Mouse (Mus musculus): ENCODE data around the gene Set. TPM values are rescaled to one million over a fixed set of nuclear protein-coding genes. Genes with fewer than 3 reads are reported as not detected.
A peak's percentile ranks its signal among the peaks of the same experiment; 100 is the strongest.

Set gene
- polyA plus RNA-seq, 1 experiment from 2014 or later = 452 TPM

GRCm38 (mm10) chr2:30062249-30063093 lies 5.3 kb downstream of the Set start:
- peaks cover 18% of the 10 kb centered on the region for H3K4me1 ChIP-seq
- no peaks in the 10 kb centered on the region for H3K36me3 ChIP-seq
- peak; percentile 54 for ATAC-seq (ENCODE audit: insufficient read depth, low FRiP score, low read depth)

GRCm38 (mm10) chr2:30063235-30063634 lies 6.1 kb downstream of the Set start:
- Histone ChIP-seq H3K4me1 (peaks cover 22% of the 10 kb centered on the region), H3K27ac (peak overlapping the region; percentile 97), H3K36me3 (no peaks in the 10 kb centered on the region), H3K27me3 (replicated peaks) (no peaks in the 10 kb centered on the region), H3K4me3 (replicated peaks) (peak overlapping the region; percentile 64), H3K9me3 (no peaks in the 10 kb centered on the region), H3K4me2 (peak overlapping the region; percentile 87), H3K9ac (peak overlapping the region; percentile 67)
- 6% methylated on average over 8 of the region's 8 CpGs for WGBS
- no peak for ATAC-seq (ENCODE audit: insufficient read depth, low FRiP score, low read depth)

More at GRCm38 (mm10) chr2:30062249-30063093, 5.3 kb downstream of the Set start:
- Histone ChIP-seq H3K4me2 (peak overlapping the region; percentile 87), H3K27me3 (replicated peaks) (no peaks in the 10 kb centered on the region), H3K9ac (peak overlapping the region; percentile 67), H3K27ac (peak overlapping the region; percentile 97), H3K4me3 (replicated peaks) (peak overlapping the region; percentile 64), H3K9me3 (no peaks in the 10 kb centered on the region)
- WGBS = under 1% methylated on average over 40 of the region's 40 CpGs

DNA sequence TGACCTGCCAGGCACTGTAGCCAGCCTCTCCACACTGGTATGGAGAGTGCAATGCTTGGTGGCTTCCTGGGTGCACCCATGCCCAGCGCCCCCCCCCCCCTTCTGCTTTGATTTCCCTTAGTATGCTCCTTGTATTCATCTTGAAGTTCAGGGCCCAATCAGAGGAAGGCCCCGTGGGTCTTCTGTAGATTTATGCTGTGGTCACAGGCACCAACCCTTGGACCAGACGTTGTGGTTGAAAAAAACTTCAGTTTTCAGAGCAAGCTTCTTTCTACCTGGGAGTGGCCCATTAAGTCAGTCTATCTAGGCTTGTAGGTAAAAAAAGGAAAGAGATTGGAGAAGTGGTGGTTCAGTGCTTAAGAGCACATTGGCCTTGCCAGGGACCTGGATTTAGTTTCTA lies 6.6 kb downstream of the Set start:
- H3K27me3 ChIP-seq (replicated peaks) = no peaks in the 10 kb centered on the region
- H3K4me1 ChIP-seq = peaks cover 23% of the 10 kb centered on the region
- peak overlapping the region; percentile 64 for H3K4me3 ChIP-seq (replicated peaks)
- H3K9ac ChIP-seq = no peak overlapping the region
- peak overlapping the region; percentile 87 for H3K4me2 ChIP-seq
- H3K9me3 ChIP-seq = no peaks in the 10 kb centered on the region
- no peak for ATAC-seq (ENCODE audit: insufficient read depth, low FRiP score, low read depth)
- peaks cover 4% of the 10 kb centered on the region; the same call in 1 of the 2 replicates for H3K36me3 ChIP-seq
- H3K27ac ChIP-seq = peak overlapping the region; percentile 97
- 13% methylated on average over 2 of the region's 3 CpGs for WGBS

DNA sequence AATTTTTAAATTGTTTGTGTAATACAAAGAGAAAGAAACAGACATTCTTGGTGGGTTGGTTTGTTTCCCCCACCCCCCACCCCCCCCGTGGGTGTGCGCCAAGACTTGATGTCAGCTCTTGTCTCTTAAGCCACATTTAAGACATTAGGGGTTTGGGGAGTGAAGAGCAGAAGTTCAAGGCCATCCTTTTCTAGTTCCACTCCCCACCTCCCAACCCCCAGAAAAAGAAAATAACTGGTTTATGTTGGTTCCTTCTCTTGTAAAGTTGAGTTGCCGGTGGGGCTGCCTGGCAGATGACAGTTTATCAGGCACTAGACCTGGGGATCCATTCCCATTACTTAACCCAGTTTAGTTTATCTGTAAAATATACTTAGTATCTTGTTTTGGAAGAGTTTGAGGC lies 7.1 kb downstream of the Set start:
- H3K4me3 ChIP-seq (replicated peaks) = peak overlapping the region; percentile 64; the same call in 1 of the 2 replicates
- H3K27ac ChIP-seq = peak overlapping the region; percentile 97; the same call in 1 of the 2 replicates
- peaks cover 23% of the 10 kb centered on the region for H3K4me1 ChIP-seq
- no peak for ATAC-seq (ENCODE audit: insufficient read depth, low FRiP score, low read depth)
- no peaks in the 10 kb centered on the region for H3K9me3 ChIP-seq
- H3K9ac ChIP-seq = no peak overlapping the region
- H3K4me2 ChIP-seq = peak overlapping the region; percentile 87
- H3K27me3 ChIP-seq (replicated peaks) = no peaks in the 10 kb centered on the region
- WGBS = 31% methylated on average over 3 of the region's 3 CpGs
- H3K36me3 ChIP-seq = peaks cover 8% of the 10 kb centered on the region; the same call in 1 of the 2 replicates

DNA sequence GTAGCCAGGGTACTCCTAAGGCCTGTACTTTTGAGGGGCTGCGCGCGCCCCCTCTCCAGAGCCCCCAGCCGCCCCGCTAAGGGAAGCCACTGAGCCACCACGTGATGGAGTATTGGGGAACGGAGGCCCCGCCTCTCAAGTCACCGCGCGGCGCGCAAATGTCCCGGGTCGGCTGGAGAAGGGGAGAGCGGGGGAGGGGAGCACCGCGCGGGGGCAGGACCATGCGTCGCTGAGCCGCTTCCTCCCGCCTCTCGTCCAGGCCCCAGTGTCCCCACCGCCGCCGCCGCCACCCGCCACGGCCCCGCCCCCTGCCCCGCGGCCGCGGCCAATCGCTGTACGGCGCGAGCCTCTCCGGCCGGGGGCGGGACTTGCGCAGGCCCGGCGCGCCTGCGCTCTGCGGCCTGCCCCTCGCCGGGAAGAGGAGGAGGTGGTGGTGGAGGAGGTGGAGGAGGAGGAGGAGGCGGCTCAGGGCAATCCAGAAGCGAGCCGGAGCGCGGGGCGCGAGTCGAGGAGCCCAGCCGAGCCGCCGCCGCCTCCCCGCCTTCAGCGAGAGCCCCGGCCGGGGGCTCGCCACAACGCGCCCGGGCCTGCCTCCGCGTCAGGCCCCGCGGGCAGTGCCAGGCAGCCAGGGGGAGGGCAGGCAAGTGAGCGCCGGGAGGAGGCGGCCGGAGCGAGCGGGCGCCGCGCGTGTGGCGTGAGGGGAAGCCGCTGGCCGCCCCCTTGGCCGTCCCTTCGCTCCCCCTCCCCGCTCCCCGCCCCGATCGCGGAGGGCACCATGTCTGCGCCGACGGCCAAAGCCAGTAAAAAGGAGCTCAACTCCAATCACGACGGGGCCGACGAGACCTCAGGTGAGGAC lies 9.1 kb downstream of the Set start:
- Histone ChIP-seq H3K27ac (peak overlapping the region; percentile 99), H3K9me3 (no peaks in the 10 kb centered on the region), H3K4me1 (peaks cover 23% of the 10 kb centered on the region), H3K9ac (peak overlapping the region; percentile 99), H3K4me3 (replicated peaks) (peak overlapping the region; percentile 100), H3K36me3 (peaks cover 20% of the 10 kb centered on the region), H3K27me3 (replicated peaks) (no peaks in the 10 kb centered on the region), H3K4me2 (peak overlapping the region; percentile 88)
- ATAC-seq (ENCODE audit: insufficient read depth, low FRiP score, low read depth) = peak; percentile 93
- under 1% methylated on average over 59 of the region's 101 CpGs for WGBS

- no peak; the same call in 1 of the 2 replicates for ATAC-seq (ENCODE audit: insufficient read depth, low FRiP score, low read depth)
- under 1% methylated on average over 51 of the region's 69 CpGs for WGBS
- H3K36me3 ChIP-seq = peaks cover 20% of the 10 kb centered on the region
Measured at GRCm38 (mm10) chr2:30067031-30067888, 10.1 kb downstream of the Set start.

DNA sequence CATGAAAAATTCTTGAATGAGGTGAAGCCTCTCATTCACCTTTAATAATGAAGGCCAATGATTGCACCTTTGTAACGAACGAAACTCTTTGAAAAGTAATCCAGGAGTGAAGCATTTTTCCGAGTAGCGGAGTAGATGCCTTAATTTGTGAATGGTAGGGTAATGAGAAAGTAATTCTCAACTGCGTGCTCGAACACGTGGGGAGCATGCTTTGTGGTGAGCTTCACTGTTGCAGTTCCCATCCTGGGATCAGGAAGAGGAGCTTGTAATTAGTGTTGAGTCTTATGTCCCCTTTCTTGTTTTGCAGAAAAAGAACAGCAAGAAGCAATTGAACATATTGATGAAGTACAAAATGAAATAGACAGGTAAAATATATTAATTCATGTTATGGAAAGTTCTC lies 10.8 kb downstream of the Set start:
- peaks cover 26% of the 10 kb centered on the region for H3K36me3 ChIP-seq
- H3K9ac ChIP-seq = peak overlapping the region; percentile 99; the same call in 1 of the 2 replicates
- H3K9me3 ChIP-seq = no peaks in the 10 kb centered on the region
- H3K27ac ChIP-seq = 0 out of 2 replicates have a peak overlapping the region, but pooled peaks have one; percentile 99
- H3K4me1 ChIP-seq = peaks cover 23% of the 10 kb centered on the region
- no peaks in the 10 kb centered on the region for H3K27me3 ChIP-seq (replicated peaks)
- H3K4me3 ChIP-seq (replicated peaks) = peak overlapping the region; percentile 100
- peak overlapping the region; percentile 60 for H3K4me2 ChIP-seq
- no peak for ATAC-seq (ENCODE audit: insufficient read depth, low FRiP score, low read depth)
- WGBS = 18% methylated on average over 7 of the region's 7 CpGs

More at GRCm38 (mm10) chr2:30067031-30067888, 10.1 kb downstream of the Set start:
- peak overlapping the region; percentile 100 for H3K4me3 ChIP-seq (replicated peaks)
- peak overlapping the region; percentile 99 for H3K9ac ChIP-seq
- peak overlapping the region; percentile 60 for H3K4me2 ChIP-seq
- peak overlapping the region; percentile 99 for H3K27ac ChIP-seq
- H3K9me3 ChIP-seq = no peaks in the 10 kb centered on the region
- H3K27me3 ChIP-seq (replicated peaks) = no peaks in the 10 kb centered on the region
- H3K4me1 ChIP-seq = peaks cover 23% of the 10 kb centered on the region

- Histone ChIP-seq H3K36me3 (peaks cover 26% of the 10 kb centered on the region), H3K27me3 (replicated peaks) (no peaks in the 10 kb centered on the region), H3K4me2 (no peak overlapping the region), H3K9ac (no peak overlapping the region), H3K27ac (no peak overlapping the region), H3K9me3 (no peaks in the 10 kb centered on the region), H3K4me1 (peaks cover 10% of the 10 kb centered on the region; the same call in 1 of the 2 replicates), H3K4me3 (replicated peaks) (no peak overlapping the region)
- 76% methylated on average over 7 of the region's 7 CpGs for WGBS
- no peak for ATAC-seq (ENCODE audit: insufficient read depth, low FRiP score, low read depth)
Measured at GRCm38 (mm10) chr2:30072875-30073274, 15.7 kb downstream of the Set start.

DNA sequence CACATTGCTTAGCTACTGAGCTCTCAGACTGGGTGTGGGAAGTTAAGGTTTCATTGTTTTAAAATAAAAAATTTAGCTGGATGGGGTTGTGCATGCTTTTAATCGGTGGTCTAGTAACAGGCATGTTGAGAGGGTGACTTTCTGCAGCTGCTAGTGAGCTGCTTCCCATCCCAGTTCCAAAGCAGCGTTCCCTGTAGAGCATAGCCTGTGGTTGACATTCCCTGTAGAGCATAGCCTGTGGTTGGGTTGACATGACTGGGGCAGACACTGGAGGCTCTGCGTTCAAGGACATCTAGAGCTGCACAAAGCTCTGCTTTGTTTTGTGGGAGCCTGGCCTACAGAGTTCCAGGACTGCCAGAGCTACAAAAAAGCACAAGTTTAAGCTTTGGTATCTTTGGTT lies 16.1 kb downstream of the Set start:
- H3K4me1 ChIP-seq = peaks cover 8% of the 10 kb centered on the region; the same call in 1 of the 2 replicates
- H3K4me2 ChIP-seq = no peak overlapping the region
- no peak for ATAC-seq (ENCODE audit: insufficient read depth, low FRiP score, low read depth)
- WGBS = 70% methylated on average over 3 of the region's 3 CpGs
- no peaks in the 10 kb centered on the region for H3K27me3 ChIP-seq (replicated peaks)
- H3K9ac ChIP-seq = no peak overlapping the region
- H3K27ac ChIP-seq = no peak overlapping the region
- peaks cover 26% of the 10 kb centered on the region for H3K36me3 ChIP-seq
- no peaks in the 10 kb centered on the region for H3K9me3 ChIP-seq
- H3K4me3 ChIP-seq (replicated peaks) = no peak overlapping the region

DNA sequence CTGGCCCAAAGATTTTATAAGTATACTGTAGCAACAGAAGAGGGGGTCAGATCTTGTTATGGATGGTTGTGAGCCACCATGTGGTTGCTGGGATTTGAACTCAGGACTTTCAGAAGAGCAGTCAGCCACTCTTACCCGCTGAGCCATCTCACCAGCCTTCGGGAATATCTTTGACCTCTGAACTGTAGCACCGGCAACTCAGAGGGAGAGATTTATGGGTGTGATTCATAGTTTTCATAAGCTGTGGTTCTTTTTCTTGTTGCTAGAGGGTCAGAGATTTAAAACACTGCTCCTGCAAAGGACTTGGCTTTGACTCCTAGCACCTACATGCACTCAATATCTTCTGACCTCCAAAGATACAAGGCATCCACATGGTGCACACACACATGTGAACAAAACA lies 18.4 kb downstream of the Set start:
- Histone ChIP-seq H3K27me3 (replicated peaks) (no peaks in the 10 kb centered on the region), H3K4me1 (peaks cover 12% of the 10 kb centered on the region; the same call in 1 of the 2 replicates), H3K4me3 (replicated peaks) (no peak overlapping the region), H3K9ac (no peak overlapping the region), H3K27ac (no peak overlapping the region), H3K36me3 (0 out of 2 replicates have a peak, but pooled peaks cover 7% of the 10 kb centered on the region), H3K9me3 (no peaks in the 10 kb centered on the region), H3K4me2 (no peak overlapping the region)
- ATAC-seq (ENCODE audit: insufficient read depth, low FRiP score, low read depth) = no peak
- 51% methylated on average over 3 of the region's 3 CpGs for WGBS

- Histone ChIP-seq H3K9ac (no peak overlapping the region), H3K27ac (no peak overlapping the region), H3K4me1 (peaks cover 12% of the 10 kb centered on the region; the same call in 1 of the 2 replicates), H3K9me3 (no peaks in the 10 kb centered on the region), H3K27me3 (replicated peaks) (no peaks in the 10 kb centered on the region), H3K4me3 (replicated peaks) (no peak overlapping the region), H3K36me3 (0 out of 2 replicates have a peak, but pooled peaks cover 6% of the 10 kb centered on the region), H3K4me2 (no peak overlapping the region)
- ATAC-seq (ENCODE audit: insufficient read depth, low FRiP score, low read depth) = no peak
- WGBS = 90% methylated on average over 9 of the region's 9 CpGs
Measured at GRCm38 (mm10) chr2:30076439-30076838, 19.3 kb downstream of the Set start.
